Mouse (Mus musculus): ENCODE measurements around the gene Slc17a4. TPM values are rescaled to one million over a fixed set of nuclear protein-coding genes. Genes with fewer than 3 reads are reported as not detected.
A peak's percentile ranks its signal among the peaks of the same experiment; 100 is the strongest.

The Slc17a4 gene
- polyA plus RNA-seq, 1 experiment from 2014 or later = not detected

GRCm38 (mm10) chr13:23866086-23866710 is 48.6 kb downstream of the Slc17a4 start:
- Histone ChIP-seq H3K4me3 (no peak overlapping the region), H3K27me3 (replicated peaks) (peaks cover 3% of the 10 kb centered on the region; the same call in 1 of the 2 replicates), H3K4me1 (peaks cover 12% of the 10 kb centered on the region; the same call in 1 of the 2 replicates), H3K36me3 (no peaks in the 10 kb centered on the region), H3K27ac (replicated peaks) (0 out of 2 replicates have a peak overlapping the region, but pooled peaks have one; percentile 2), H3K4me2 (no peak overlapping the region), H3K9me3 (no peaks in the 10 kb centered on the region), H3K9ac (no peak overlapping the region)
- ATAC-seq (ENCODE audit: extremely low read depth, insufficient number of reproducible peaks, low FRiP score, low TSS enrichment) = no peak
- 54% methylated on average over 9 of the region's 9 CpGs for WGBS

GRCm38 (mm10) chr13:23864711-23865110 is 50.1 kb downstream of the Slc17a4 start:
- H3K4me1 ChIP-seq = peaks cover 12% of the 10 kb centered on the region; the same call in 1 of the 2 replicates
- H3K27ac ChIP-seq (replicated peaks) = no peak overlapping the region
- H3K4me3 ChIP-seq = no peak overlapping the region
- WGBS = 58% methylated on average over 9 of the region's 9 CpGs
- no peak overlapping the region for H3K9ac ChIP-seq
- no peak overlapping the region for H3K4me2 ChIP-seq
- no peaks in the 10 kb centered on the region for H3K9me3 ChIP-seq
- peaks cover 7% of the 10 kb centered on the region for H3K27me3 ChIP-seq (replicated peaks)
- H3K36me3 ChIP-seq = no peaks in the 10 kb centered on the region
- ATAC-seq (ENCODE audit: extremely low read depth, insufficient number of reproducible peaks, low FRiP score, low TSS enrichment) = no peak

- no peak overlapping the region for H3K4me3 ChIP-seq
- ATAC-seq (ENCODE audit: extremely low read depth, insufficient number of reproducible peaks, low FRiP score, low TSS enrichment) = no peak
Measured at GRCm38 (mm10) chr13:23861815-23862214, 53.0 kb downstream of the Slc17a4 start.

GRCm38 (mm10) chr13:23856401-23856800 is 58.4 kb downstream of the Slc17a4 start:
- no peaks in the 10 kb centered on the region for H3K9me3 ChIP-seq
- WGBS = 57% methylated on average over 3 of the region's 3 CpGs
- no peaks in the 10 kb centered on the region for H3K36me3 ChIP-seq
- H3K4me1 ChIP-seq = no peaks in the 10 kb centered on the region
- no peak overlapping the region for H3K4me2 ChIP-seq
- no peak overlapping the region for H3K9ac ChIP-seq
- H3K27me3 ChIP-seq (replicated peaks) = peaks cover 27% of the 10 kb centered on the region
- no peak overlapping the region for H3K4me3 ChIP-seq
- no peak overlapping the region for H3K27ac ChIP-seq (replicated peaks)
- no peak for ATAC-seq (ENCODE audit: extremely low read depth, insufficient number of reproducible peaks, low FRiP score, low TSS enrichment)

More at GRCm38 (mm10) chr13:23861815-23862214, 53.0 kb downstream of the Slc17a4 start:
- peaks cover 8% of the 10 kb centered on the region; the same call in 1 of the 2 replicates for H3K4me1 ChIP-seq
- no peak overlapping the region for H3K9ac ChIP-seq
- no peaks in the 10 kb centered on the region for H3K9me3 ChIP-seq
- peaks cover 25% of the 10 kb centered on the region for H3K27me3 ChIP-seq (replicated peaks)
- no peaks in the 10 kb centered on the region for H3K36me3 ChIP-seq
- no peak overlapping the region for H3K4me2 ChIP-seq
- no peak overlapping the region for H3K27ac ChIP-seq (replicated peaks)

- no peak overlapping the region for H3K4me3 ChIP-seq
- H3K36me3 ChIP-seq = no peaks in the 10 kb centered on the region
- WGBS = 77% methylated on average over 2 of the region's 2 CpGs
- H3K9ac ChIP-seq = no peak overlapping the region
- no peak overlapping the region for H3K27ac ChIP-seq (replicated peaks)
- no peak overlapping the region for H3K4me2 ChIP-seq
- peaks cover 13% of the 10 kb centered on the region for H3K27me3 ChIP-seq (replicated peaks)
- H3K9me3 ChIP-seq = no peaks in the 10 kb centered on the region
- no peaks in the 10 kb centered on the region for H3K4me1 ChIP-seq
- ATAC-seq (ENCODE audit: extremely low read depth, insufficient number of reproducible peaks, low FRiP score, low TSS enrichment) = no peak
Measured at GRCm38 (mm10) chr13:23849299-23849698, 65.5 kb downstream of the Slc17a4 start.

Small RNA genes lying within 50 kb of the gene (microRNA-seq; reads per million reads assigned to microRNA genes)
- gene Gm44344 = not detected

Other genes starting within 250 kb of the Slc17a4 start
- gene Hist1h2ac, start 231.1 kb downstream of the Slc17a4 start, polyA plus RNA-seq (2015; fragmentation: Nextera tagmentation; extraction: Ambion mirVana) = 0.59 and 0.68 TPM in 2 replicates
- 50.1 and 54.5 TPM in 2 replicates for gene Hist1h2bc, start 230.8 kb downstream of the Slc17a4 start, polyA plus RNA-seq (2015; fragmentation: Nextera tagmentation; extraction: Ambion mirVana)
- not detected in 2 replicates for gene Hist1h1t, start 219.2 kb downstream of the Slc17a4 start, polyA plus RNA-seq (2015; fragmentation: Nextera tagmentation; extraction: Ambion mirVana)
- 2.4 and 3.7 TPM in 2 replicates for gene Hist1h4c, start 216.6 kb downstream of the Slc17a4 start, polyA plus RNA-seq (2015; fragmentation: Nextera tagmentation; extraction: Ambion mirVana)
- gene Hfe, start 204.2 kb downstream of the Slc17a4 start, polyA plus RNA-seq (2015; fragmentation: Nextera tagmentation; extraction: Ambion mirVana) = 10.3 and 10.7 TPM in 2 replicates
- gene Hist1h1c, start 176.2 kb downstream of the Slc17a4 start, polyA plus RNA-seq (2015; fragmentation: Nextera tagmentation; extraction: Ambion mirVana) = 31.2 and 33.8 TPM in 2 replicates
- 2.7 and 3.8 TPM in 2 replicates for gene Hist1h3c, start 169.4 kb downstream of the Slc17a4 start, polyA plus RNA-seq (2015; fragmentation: Nextera tagmentation; extraction: Ambion mirVana)
- 1.6 and 2.2 TPM in 2 replicates for gene Hist1h2bb, start 168.3 kb downstream of the Slc17a4 start, polyA plus RNA-seq (2015; fragmentation: Nextera tagmentation; extraction: Ambion mirVana)
- gene Hist1h2ab, start 163.9 kb downstream of the Slc17a4 start, polyA plus RNA-seq (2015; fragmentation: Nextera tagmentation; extraction: Ambion mirVana) = 20.1 and 20.3 TPM in 2 replicates
- gene Hist1h3b, start 162.7 kb downstream of the Slc17a4 start, polyA plus RNA-seq (2015; fragmentation: Nextera tagmentation; extraction: Ambion mirVana) = 5.5 and 6.3 TPM in 2 replicates
- gene Hist1h4b, start 158.0 kb downstream of the Slc17a4 start, polyA plus RNA-seq (2015; fragmentation: Nextera tagmentation; extraction: Ambion mirVana) = 2.3 and 2.8 TPM in 2 replicates
- not detected in 2 replicates for gene Hist1h4a, start 153.8 kb downstream of the Slc17a4 start, polyA plus RNA-seq (2015; fragmentation: Nextera tagmentation; extraction: Ambion mirVana)
- 1.9 and 3.5 TPM in 2 replicates for gene Hist1h3a, start 152.6 kb downstream of the Slc17a4 start, polyA plus RNA-seq (2015; fragmentation: Nextera tagmentation; extraction: Ambion mirVana)
- 1.5 and 1.6 TPM in 2 replicates for gene Hist1h1a, start 151.3 kb downstream of the Slc17a4 start, polyA plus RNA-seq (2015; fragmentation: Nextera tagmentation; extraction: Ambion mirVana)
- gene Trim38, start 145.1 kb downstream of the Slc17a4 start, polyA plus RNA-seq (2015; fragmentation: Nextera tagmentation; extraction: Ambion mirVana) = 0.09 and 0.20 TPM in 2 replicates
- 0.05 TPM in 1 of 2 replicates, not detected in the other for gene Slc17a2, start 108.0 kb downstream of the Slc17a4 start, polyA plus RNA-seq (2015; fragmentation: Nextera tagmentation; extraction: Ambion mirVana)
- gene Slc17a3, start 75.6 kb downstream of the Slc17a4 start, polyA plus RNA-seq (2015; fragmentation: Nextera tagmentation; extraction: Ambion mirVana) = 0.08 TPM in 1 of 2 replicates, not detected in the other
- gene Slc17a1, start 47.3 kb downstream of the Slc17a4 start, polyA plus RNA-seq (2015; fragmentation: Nextera tagmentation; extraction: Ambion mirVana) = not detected in 2 replicates
- not detected in 2 replicates for gene Hist1h2ba, start 19.1 kb upstream of the Slc17a4 start, polyA plus RNA-seq (2015; fragmentation: Nextera tagmentation; extraction: Ambion mirVana)
- gene Hist1h2aa, start 19.5 kb upstream of the Slc17a4 start, polyA plus RNA-seq (2015; fragmentation: Nextera tagmentation; extraction: Ambion mirVana) = not detected in 2 replicates
- gene Scgn, start 76.2 kb upstream of the Slc17a4 start, polyA plus RNA-seq (2015; fragmentation: Nextera tagmentation; extraction: Ambion mirVana) = not detected in 2 replicates

Measured in heart, embryonic 13.5 days (tissue).